Mouse (Mus musculus) adrenal gland, adult 18-20 months (tissue): Measurements from ENCODE around the gene Veph1. TPM values are rescaled to one million over a fixed set of nuclear protein-coding genes. Genes with fewer than 3 reads are reported as not detected.
A peak's percentile ranks its signal among the peaks of the same experiment; 100 is the strongest.

Experiments used
- DNase-seq, 2 experiments: peaks; one replicate each; pipeline ENCODE4 v3.0.0; 2021 to 2022; ENCODE audit warnings: low spot score in 2 of 2
- total RNA-seq, 2 experiments: library from RNA; stranded (reverse); gene quantifications; 1 replicate in 1 of 2; 2 replicates in 1 of 2; pipeline ENCODE4 v1.2.3; 2021

The Veph1 gene
- total RNA-seq, 2 experiments from 2014 or later, result 0.03 TPM; not detected in 1

- no peak for DNase-seq
Observed at GRCm38 (mm10) chr3:66102599-66102932, 194.1 kb downstream of the Veph1 start.

- no peak for DNase-seq
Observed at GRCm38 (mm10) chr3:66101809-66102598, 194.6 kb downstream of the Veph1 start.

GRCm38 (mm10) chr3:66101074-66101473, 195.6 kb downstream of the Veph1 start:
- DNase-seq, result no peak

GRCm38 (mm10) chr3:66091746-66092145, 204.9 kb downstream of the Veph1 start:
- no peak for DNase-seq

GRCm38 (mm10) chr3:66087608-66088007, 209.0 kb downstream of the Veph1 start:
- DNase-seq, result no peak

GRCm38 (mm10) chr3:66083856-66084255, 212.8 kb downstream of the Veph1 start:
- no peak for DNase-seq

GRCm38 (mm10) chr3:66083407-66083806, 213.2 kb downstream of the Veph1 start:
- no peak for DNase-seq

- no peak for DNase-seq
Observed at GRCm38 (mm10) chr3:66082975-66083374, 213.7 kb downstream of the Veph1 start.

GRCm38 (mm10) chr3:66081363-66081736, 215.3 kb downstream of the Veph1 start:
- no peak for DNase-seq

- DNase-seq, result no peak
Observed at GRCm38 (mm10) chr3:66080631-66081362, 215.8 kb downstream of the Veph1 start.

- peak in 1 of 2 experiments; percentile 7 for DNase-seq
Observed at GRCm38 (mm10) chr3:66079886-66080285, 216.8 kb downstream of the Veph1 start.

GRCm38 (mm10) chr3:66078898-66079537, 217.6 kb downstream of the Veph1 start:
- DNase-seq, result no peak

GRCm38 (mm10) chr3:66078026-66078721, 218.5 kb downstream of the Veph1 start:
- DNase-seq, result peak; percentile 8 to 24

- no peak for DNase-seq
Observed at GRCm38 (mm10) chr3:66070274-66070673, 226.4 kb downstream of the Veph1 start.

GRCm38 (mm10) chr3:66063881-66064280, 232.8 kb downstream of the Veph1 start:
- peak in 1 of 2 experiments; percentile 26 for DNase-seq

GRCm38 (mm10) chr3:66056912-66057311, 239.7 kb downstream of the Veph1 start:
- DNase-seq, result no peak

GRCm38 (mm10) chr3:66055652-66056051, 241.0 kb downstream of the Veph1 start:
- DNase-seq, result no peak

GRCm38 (mm10) chr3:66050092-66050886, 246.3 kb downstream of the Veph1 start:
- DNase-seq, result no peak

- DNase-seq, result no peak
Observed at GRCm38 (mm10) chr3:66040857-66041494, 255.7 kb downstream of the Veph1 start.

GRCm38 (mm10) chr3:66035226-66035625, 261.4 kb downstream of the Veph1 start:
- no peak for DNase-seq
